Mouse (Mus musculus) liver, postnatal 0 days (tissue): ENCODE data around the gene Erh.

Source experiments
- CTCF ChIP-seq: sonication (generic); IDR thresholded peaks from 2 replicates; pipeline ENCODE4 v1.5.1; 2016; ENCODE audit warnings: antibody characterized with exemption, low read depth
- EP300 ChIP-seq: IDR thresholded peaks from 2 replicates; pipeline ENCODE4 v1.6.1; 2016; ENCODE audit warnings: antibody characterized with exemption, low read depth, mild to moderate bottlenecking

GRCm38 (mm10) chr12:80608576-80608975 lies 35.6 kb downstream of the Erh start:
- no peak for TF ChIP-seq CTCF
- no peak for TF ChIP-seq EP300
